Mouse (Mus musculus): Measurements from ENCODE around the gene Rhbdl2. TPM values are rescaled to one million over a fixed set of nuclear protein-coding genes. Genes with fewer than 3 reads are reported as not detected.

The Rhbdl2 gene
- total RNA-seq, 2 experiments from 2014 or later = not detected

DNA sequence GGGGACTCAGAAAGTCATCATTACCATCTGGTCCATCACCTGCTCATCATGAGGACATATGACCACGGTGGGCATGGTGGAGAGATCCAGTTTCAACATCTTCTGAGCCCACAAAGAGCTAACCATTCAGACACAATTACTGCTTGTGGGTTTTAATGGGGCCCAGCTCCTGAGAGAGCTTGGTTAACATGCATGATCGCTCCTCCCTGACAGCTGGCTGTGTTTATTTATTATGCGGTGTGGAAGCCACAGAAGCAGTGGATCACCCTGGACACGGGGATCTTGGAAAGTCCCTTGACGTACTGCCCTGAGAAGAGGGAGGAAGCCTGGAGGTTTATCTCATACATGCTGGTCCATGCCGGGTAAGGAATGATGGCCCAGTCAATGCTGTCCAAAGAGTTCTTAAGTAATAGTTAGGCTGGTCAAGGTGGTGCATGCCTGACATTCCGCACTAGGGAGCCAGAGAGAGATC is 26.4 kb downstream of the Rhbdl2 start:
- no peak for DNase-seq

DNA sequence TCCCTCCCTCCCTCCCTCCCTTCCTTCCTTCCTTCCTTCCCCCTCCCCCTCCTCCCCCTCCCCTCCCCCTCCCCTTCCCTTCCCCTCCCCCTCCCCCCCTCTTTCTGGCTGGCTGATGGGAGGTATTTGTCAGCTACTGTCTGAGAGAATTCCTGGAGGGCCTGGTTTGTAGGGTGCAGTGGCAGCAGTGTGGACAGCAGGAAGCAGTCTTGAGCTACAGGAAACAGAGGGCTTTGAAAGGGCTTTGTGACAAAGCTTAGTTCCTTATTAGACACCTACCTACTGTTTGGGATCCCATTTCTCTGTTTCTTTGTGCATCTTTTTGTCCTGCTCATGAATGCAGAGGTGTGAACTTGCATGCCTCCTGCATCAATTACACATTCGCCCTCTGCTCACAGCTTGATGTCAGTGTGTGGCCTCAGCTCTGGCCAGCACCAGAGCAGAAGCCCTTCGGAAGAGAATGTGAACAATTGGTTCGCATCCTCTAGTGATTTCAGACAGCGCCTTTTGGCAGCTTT is 31.5 kb downstream of the Rhbdl2 start:
- DNase-seq = no peak

DNA sequence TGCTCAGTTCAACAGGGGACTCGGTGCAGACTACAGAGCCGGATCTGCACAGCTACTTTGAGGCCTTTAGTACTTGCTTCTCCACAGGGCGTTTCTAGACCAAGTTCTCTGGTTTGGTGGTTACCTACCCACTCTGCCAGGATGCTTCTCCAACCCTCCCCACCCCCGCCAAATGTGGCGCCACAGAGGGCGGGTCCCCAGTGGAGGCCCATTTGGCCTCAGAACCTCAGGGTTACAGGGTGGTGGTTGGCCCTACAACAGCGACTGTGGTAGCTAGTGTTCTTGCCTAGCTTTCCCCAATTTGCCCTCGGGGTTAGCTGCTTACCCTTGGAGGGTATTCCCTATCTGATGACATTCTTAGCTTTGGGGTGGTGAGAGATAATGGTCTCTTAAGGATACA is 54.5 kb downstream of the Rhbdl2 start:
- DNase-seq = no peak

DNA sequence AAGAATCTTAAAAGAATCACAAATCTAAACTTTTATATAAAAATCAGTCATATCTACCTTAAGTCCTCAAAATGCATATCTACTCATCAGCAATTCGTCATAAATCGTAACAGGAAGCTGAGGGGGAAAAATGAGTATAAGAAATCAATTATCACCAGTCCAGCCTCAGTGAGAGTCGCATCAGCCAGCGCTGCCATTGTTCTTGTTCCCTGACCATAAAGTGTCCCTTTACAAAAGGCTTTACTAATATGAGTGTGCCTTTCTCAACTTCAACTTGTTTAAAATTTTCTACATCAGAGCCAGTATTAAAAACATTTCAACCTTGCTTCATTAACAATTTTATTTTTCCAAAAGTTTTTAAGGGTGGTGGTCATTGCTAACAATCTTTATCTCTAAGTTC is 69.2 kb downstream of the Rhbdl2 start:
- DNase-seq = no peak

DNA sequence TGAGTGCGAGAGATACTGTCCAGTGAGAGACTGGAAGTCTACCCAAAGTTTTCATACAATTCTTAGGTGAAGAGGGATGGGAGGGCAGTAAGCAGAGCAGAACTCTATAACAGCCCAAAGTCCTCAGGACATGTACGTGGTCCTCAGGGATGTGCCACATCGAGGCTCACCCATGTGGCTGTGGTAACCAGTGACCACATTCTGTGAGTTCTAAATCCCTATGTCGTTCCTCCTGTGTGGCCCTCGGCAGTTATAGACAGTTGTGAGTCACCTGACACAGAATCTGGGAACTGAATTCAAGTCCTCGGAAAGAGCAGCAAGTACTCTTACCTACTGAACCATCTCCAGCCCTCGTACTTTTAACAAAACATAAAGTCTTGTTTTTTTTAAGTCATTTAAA is 70.4 kb downstream of the Rhbdl2 start:
- no peak for DNase-seq

DNA sequence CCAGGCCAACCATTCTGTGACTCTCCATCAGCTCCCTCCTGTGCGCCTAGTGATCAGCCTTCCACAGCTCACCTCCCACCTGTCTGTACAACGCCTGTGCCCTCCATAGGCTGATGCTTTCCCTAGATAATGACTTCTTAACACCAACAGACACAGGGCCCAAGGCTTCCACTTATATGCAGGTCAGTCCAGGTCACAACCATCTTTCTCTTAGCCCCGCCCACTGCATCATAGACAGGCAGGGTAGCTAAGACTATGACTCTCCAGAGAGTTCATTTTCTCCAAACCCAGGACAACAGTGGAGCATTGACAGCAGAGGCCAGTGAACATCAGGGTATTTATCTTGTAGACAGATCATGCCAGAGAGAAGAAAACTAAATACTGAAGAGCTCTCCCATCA is 71.7 kb downstream of the Rhbdl2 start, which contains the start of gene 4933427I04Rik:
TSS of gene 4933427I04Rik (plus strand) at position 301 of the 400 bp plus-strand sequence.
- no peak for DNase-seq

DNA sequence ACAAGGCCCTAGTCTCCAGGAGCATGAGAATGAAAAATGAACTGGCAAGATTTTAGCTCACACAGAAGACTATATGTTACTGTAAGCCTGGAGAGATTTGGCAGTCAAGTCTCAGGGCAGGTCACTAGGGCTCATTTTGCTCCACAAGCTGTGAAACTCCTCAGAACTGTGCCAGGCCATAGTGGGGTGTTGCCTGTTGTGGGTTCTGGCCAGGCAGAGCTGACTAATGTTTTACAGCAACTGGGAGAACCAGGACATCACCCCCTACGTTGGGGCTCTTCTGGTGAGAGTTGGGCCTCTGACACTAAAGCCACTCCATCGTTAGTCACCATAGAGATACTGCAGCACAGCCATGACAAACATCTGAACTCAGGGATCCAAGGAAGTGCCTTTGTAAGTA is 72.1 kb downstream of the Rhbdl2 start:
- DNase-seq = no peak

DNA sequence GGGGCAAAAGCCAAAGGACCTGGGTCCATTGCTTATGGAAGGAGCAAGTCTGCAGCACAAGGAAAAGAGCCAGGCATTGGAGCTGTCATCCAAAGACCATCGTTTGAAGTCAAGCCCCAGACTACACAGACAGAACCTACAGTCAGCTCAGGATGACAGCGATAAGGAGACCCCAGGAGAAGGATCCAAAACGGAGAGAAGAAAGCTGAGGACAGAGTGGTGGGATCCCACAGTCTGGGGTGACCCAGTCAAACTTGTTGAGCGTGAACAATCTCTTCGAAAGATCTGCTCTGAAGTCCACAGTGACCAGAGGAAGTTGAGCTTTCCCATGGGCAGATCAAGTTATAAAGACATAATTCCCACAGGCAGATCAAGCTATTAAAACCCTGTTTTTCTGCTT is 72.9 kb downstream of the Rhbdl2 start:
- no peak for DNase-seq

Other genes with a start within 250 kb of the Rhbdl2 start
- 100 to 1,000 TPM; 224 to 229 TPM for gene Macf1, start 103.5 kb upstream of the Rhbdl2 start, total RNA-seq (2021)
- gene Ndufs5, start 69.7 kb upstream of the Rhbdl2 start, total RNA-seq (2021) = 100 to 1,000 TPM; 457 to 469 TPM
- gene Akirin1, start 37.5 kb upstream of the Rhbdl2 start, total RNA-seq (2021) = 10 to 100 TPM; 24.1 to 25.3 TPM
- not detected for gene 4933427I04Rik, start 71.8 kb downstream of the Rhbdl2 start, total RNA-seq (2021)
- 10 to 100 TPM; 24.6 to 26.3 TPM for gene Mycbp, start 117.0 kb downstream of the Rhbdl2 start, total RNA-seq (2021)
- gene Rragc, start 129.6 kb downstream of the Rhbdl2 start, total RNA-seq (2021) = 10 to 100 TPM; 40.4 to 40.7 TPM
- not detected for gene 4930535I16Rik, start 130.1 kb downstream of the Rhbdl2 start, total RNA-seq (2021)

Data from heart, adult 18-20 months (tissue).